Mouse (Mus musculus): ENCODE measurements around the gene Celf6. TPM values are rescaled to one million over a fixed set of nuclear protein-coding genes. Genes with fewer than 3 reads are reported as not detected.

Celf6 gene
- not detected for polyA plus RNA-seq (2017; shearing (Covaris generic))

GRCm38 (mm10) chr9:59577844-59578504, at the start of gene Celf6:
Gene Celf6, plus strand, starts transcription at chr9:59577917.

GRCm38 (mm10) chr9:59539441-59540137, 38.1 kb upstream of the Celf6 start, which contains the start of the genes Hexa and Tmem202:
Gene Hexa, plus strand, starts transcription at chr9:59539540.
Gene Tmem202, minus strand, starts transcription at chr9:59539847.

GRCm38 (mm10) chr9:59616622-59617306, 39.0 kb downstream of the Celf6 start, which contains the start of gene Parp6:
Gene Parp6, plus strand, starts transcription at chr9:59617284.

GRCm38 (mm10) chr9:59655958-59656634, 78.4 kb downstream of the Celf6 start, which contains the start of gene Pkm:
Gene Pkm, plus strand, starts transcription at chr9:59656368.

Other genes with a start within 250 kb of the Celf6 start
- gene Bbs4, start 224.4 kb upstream of the Celf6 start, polyA plus RNA-seq (2017; shearing (Covaris generic)): 7.6 TPM
- gene Arih1, start 91.3 kb upstream of the Celf6 start, polyA plus RNA-seq (2017; shearing (Covaris generic)): 223 TPM
- 33.4 TPM for gene Hexa, start 38.4 kb upstream of the Celf6 start, polyA plus RNA-seq (2017; shearing (Covaris generic))
- gene Tmem202, start 38.1 kb upstream of the Celf6 start, polyA plus RNA-seq (2017; shearing (Covaris generic)): not detected
- gene Parp6, start 39.4 kb downstream of the Celf6 start, polyA plus RNA-seq (2017; shearing (Covaris generic)): 41.8 TPM
- gene Pkm, start 78.5 kb downstream of the Celf6 start, polyA plus RNA-seq (2017; shearing (Covaris generic)): 649 TPM
- not detected for gene Gramd2, start 102.2 kb downstream of the Celf6 start, polyA plus RNA-seq (2017; shearing (Covaris generic))
- 0.86 TPM for gene Senp8, start 172.8 kb downstream of the Celf6 start, polyA plus RNA-seq (2017; shearing (Covaris generic))
- 16.9 TPM for gene Myo9a, start 173.0 kb downstream of the Celf6 start, polyA plus RNA-seq (2017; shearing (Covaris generic))

Data from effector memory CD4-positive, alpha-beta T cell, adult 5 months (primary cell).